Mouse (Mus musculus) stomach, postnatal 0 days (tissue): ENCODE measurements at regions not wholly inside any gene's neighbourhood (a gene's known extent, or its start where the extent isn't known, plus 50 kb on each side); places are given as distances from the start of the nearest gene placed in this dataset.

ENCODE experiments used
- ATAC-seq: fragments of 200-750 bp; cut with Nextera tagmentation; 2 replicates; pipeline ENCODE4 v1.8.0; 2017; ENCODE audit not compliant: low FRiP score, low TSS enrichment
- DNase-seq: peaks from one replicate; pipeline ENCODE4 v3.0.0-alpha.2; 2016; ENCODE audit warnings: low spot score
- H3K27ac ChIP-seq: fragments of 300-500 bp; sonication (generic); replicated peaks from 2 replicates; pipeline ENCODE4 v1.5.1; 2014; ENCODE audit warnings: mild to moderate bottlenecking, control low read depth
- H3K27me3 ChIP-seq: fragments of 300-500 bp; sonication (generic); 2 replicates; pipeline ENCODE4 v1.6.1; 2014; ENCODE audit warnings: low read length; ENCODE audit not compliant: control insufficient read depth, insufficient read depth
- H3K36me3 ChIP-seq: fragments of 300-500 bp; sonication (generic); 2 replicates; pipeline ENCODE4 v1.6.1; 2014; ENCODE audit warnings: low read length, mixed read lengths; ENCODE audit not compliant: control insufficient read depth, insufficient read depth
- H3K4me1 ChIP-seq: fragments of 300-500 bp; sonication (generic); replicated peaks from 2 replicates; pipeline ENCODE4 v1.6.1; 2014; ENCODE audit warnings: antibody characterized with exemption; ENCODE audit not compliant: control insufficient read depth, insufficient read depth
- H3K4me2 ChIP-seq: fragments of 300-500 bp; sonication (generic); replicated peaks from 2 replicates; pipeline ENCODE4 v1.6.1; 2014; ENCODE audit warnings: low read depth, mild to moderate bottlenecking, control low read depth, moderate library complexity
- H3K4me3 ChIP-seq: fragments of 300-500 bp; sonication (generic); 2 replicates; pipeline ENCODE4 v1.5.1; 2014; ENCODE audit warnings: low read depth, low read length, control low read depth
- H3K9ac ChIP-seq: fragments of 300-500 bp; sonication (generic); 2 replicates; pipeline ENCODE4 v1.6.1; 2014; ENCODE audit warnings: mild to moderate bottlenecking, low read length, control low read depth, mixed read lengths
- H3K9me3 ChIP-seq: fragments of 300-500 bp; sonication (generic); 2 replicates; pipeline ENCODE4 v1.6.1; 2016; ENCODE audit warnings: low read length; ENCODE audit not compliant: control insufficient read depth
- CTCF ChIP-seq: IDR thresholded peaks from 2 replicates; pipeline ENCODE4 v1.5.1; 2016; ENCODE audit warnings: antibody characterized with exemption, low read depth, mild to moderate bottlenecking, moderate library complexity
- EP300 ChIP-seq: optimal IDR thresholded peaks from 2 replicates; pipeline ENCODE3; 2016; ENCODE audit warnings: antibody characterized with exemption
- WGBS: fragments of 180-500 bp; shearing (Covaris S2); extraction: QIAGEN DNeasy Blood & Tissue Kit; methylation state at CpG from one replicate; pipeline ENCODE4 v1.1.7; 2014; 5-methylcytosine and 5-hydroxymethylcytosine counted together

DNA sequence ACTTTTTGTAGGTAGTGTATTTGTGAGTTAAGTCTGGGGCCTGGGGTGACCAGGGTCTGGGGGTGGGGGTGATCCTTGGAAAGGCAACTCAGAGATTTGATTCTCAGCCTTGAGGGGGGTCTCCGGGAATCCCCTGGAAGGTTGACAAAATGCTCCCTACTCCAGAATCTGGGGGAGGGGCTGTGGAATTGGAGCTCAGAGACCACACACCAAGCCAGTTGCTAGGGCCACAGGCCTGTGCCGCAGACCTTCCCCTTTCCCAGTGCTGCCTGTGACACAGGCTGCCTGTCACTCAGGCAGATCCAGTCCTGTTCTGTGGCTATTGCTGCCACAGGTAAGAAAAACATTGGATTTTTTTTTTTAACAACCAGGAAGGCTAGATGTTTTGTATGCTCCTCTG lies 89.0 kb upstream of the Ercc6l2 start:
- Histone ChIP-seq H3K9ac (no peak overlapping the region), H3K4me3 (no peak overlapping the region), H3K36me3 (no peaks in the 10 kb centered on the region), H3K27ac (no peak overlapping the region), H3K27me3 (no peaks in the 10 kb centered on the region), H3K4me1 (peaks cover 5% of the 10 kb centered on the region), H3K9me3 (no peaks in the 10 kb centered on the region), H3K4me2 (no peak overlapping the region)
- TF ChIP-seq EP300: no peak
- TF ChIP-seq CTCF: no peak
- no peak for ATAC-seq
- 42% methylated on average over 2 of the region's 2 CpGs for WGBS
- DNase-seq: no peak

DNA sequence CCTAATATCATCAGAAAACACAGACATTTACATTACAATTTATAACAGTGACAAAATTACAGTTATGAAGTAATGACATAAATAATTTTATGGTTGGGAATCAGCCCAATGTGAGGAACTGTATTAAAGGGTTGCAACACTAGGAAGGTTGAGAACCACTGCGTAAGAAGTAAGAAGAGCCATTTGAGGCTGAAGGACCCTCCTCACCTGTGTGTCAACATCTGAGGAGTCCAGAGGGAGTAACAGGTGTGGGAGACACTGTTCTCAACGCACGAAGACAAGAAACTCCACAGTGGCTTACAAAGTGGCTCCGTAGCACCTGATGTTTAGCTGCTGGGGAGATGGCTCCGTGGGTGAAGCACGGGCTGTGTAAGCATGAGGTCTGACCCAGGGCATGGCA lies 88.5 kb upstream of the Ercc6l2 start:
- no peak overlapping the region for H3K4me3 ChIP-seq
- 80% methylated on average over 6 of the region's 6 CpGs for WGBS
- no peak overlapping the region for H3K4me2 ChIP-seq
- H3K9me3 ChIP-seq: no peaks in the 10 kb centered on the region
- no peaks in the 10 kb centered on the region for H3K27me3 ChIP-seq
- TF ChIP-seq EP300 (no peak), CTCF (no peak)
- H3K9ac ChIP-seq: no peak overlapping the region
- H3K4me1 ChIP-seq: peaks cover 5% of the 10 kb centered on the region
- DNase-seq (no peak), ATAC-seq (no peak)
- H3K27ac ChIP-seq: no peak overlapping the region
- no peaks in the 10 kb centered on the region for H3K36me3 ChIP-seq

DNA sequence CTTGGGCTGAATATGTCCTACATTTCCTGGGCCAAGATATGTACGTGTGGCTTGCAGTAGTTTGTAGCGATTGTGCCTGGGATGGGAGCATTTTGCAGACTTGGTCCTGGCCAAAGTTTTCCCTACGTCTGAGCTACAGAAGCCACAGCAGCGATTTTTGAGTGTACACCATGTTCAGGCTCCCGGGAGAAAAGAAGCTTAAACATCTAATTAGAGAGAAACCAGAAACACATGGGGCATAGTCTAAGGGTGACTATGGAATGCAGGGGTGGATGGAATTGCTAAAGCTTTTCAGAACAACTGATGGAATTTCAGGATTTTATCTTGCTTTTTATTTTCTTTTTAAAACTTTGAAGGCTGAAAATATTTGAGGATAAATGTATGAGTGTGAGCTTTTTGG lies 79.3 kb upstream of the Ercc6l2 start:
- no peak for DNase-seq
- Histone ChIP-seq H3K27me3 (no peaks in the 10 kb centered on the region), H3K36me3 (no peaks in the 10 kb centered on the region), H3K9me3 (no peaks in the 10 kb centered on the region), H3K9ac (no peak overlapping the region), H3K4me2 (no peak overlapping the region), H3K27ac (no peak overlapping the region), H3K4me3 (no peak overlapping the region), H3K4me1 (no peaks in the 10 kb centered on the region)
- no peak for ATAC-seq
- TF ChIP-seq EP300 (no peak), CTCF (no peak)
- WGBS: 85% methylated on average over 5 of the region's 5 CpGs

DNA sequence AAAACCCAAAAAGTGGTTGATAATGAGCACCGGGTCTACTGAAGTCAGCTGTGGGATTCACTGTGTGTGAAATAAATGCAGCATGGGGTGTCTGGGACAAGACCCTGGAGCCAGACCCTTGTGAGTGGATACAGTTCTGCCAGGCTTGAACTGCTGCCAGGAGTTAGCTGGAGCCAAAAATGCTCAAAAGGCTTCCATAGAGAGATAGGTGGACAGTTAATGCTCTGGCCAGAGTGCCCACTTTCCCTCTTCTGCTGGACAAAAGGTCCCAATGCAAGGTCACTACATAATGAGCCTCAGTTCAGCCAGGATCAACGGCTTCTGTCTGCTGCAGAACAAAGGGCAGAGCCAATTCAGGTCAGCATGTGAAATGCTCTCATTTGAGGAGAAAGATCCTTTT lies 73.2 kb upstream of the Ercc6l2 start:
- H3K36me3 ChIP-seq: no peaks in the 10 kb centered on the region
- DNase-seq: no peak
- TF ChIP-seq EP300 (no peak), CTCF (no peak)
- H3K9ac ChIP-seq: no peak overlapping the region
- H3K4me3 ChIP-seq: no peak overlapping the region
- no peak for ATAC-seq
- no peaks in the 10 kb centered on the region for H3K4me1 ChIP-seq
- H3K27me3 ChIP-seq: no peaks in the 10 kb centered on the region
- H3K4me2 ChIP-seq: no peak overlapping the region
- no peak overlapping the region for H3K27ac ChIP-seq
- H3K9me3 ChIP-seq: no peaks in the 10 kb centered on the region
- WGBS: 62% methylated on average over 2 of the region's 2 CpGs

DNA sequence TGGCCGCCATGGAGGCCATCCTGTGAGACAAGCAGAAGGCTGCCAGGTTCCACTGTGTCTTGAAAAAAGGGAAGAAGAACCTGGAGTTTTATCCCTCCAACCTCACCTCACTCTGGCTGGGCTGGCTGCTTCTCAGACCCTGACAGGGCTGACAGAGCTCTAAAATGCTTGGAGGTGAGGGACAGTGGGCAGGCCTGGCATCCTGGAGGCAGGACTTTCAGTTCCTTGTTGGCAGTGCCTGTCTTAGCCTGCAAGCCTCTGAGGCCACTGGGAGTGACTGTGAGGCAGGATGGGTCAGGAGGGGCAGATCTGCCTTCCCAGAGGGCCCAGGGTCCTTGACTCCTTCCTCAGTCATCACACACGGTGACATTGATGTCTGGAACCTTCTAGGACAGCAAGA lies 66.3 kb upstream of the Ercc6l2 start:
- Histone ChIP-seq H3K9me3 (no peaks in the 10 kb centered on the region), H3K4me2 (no peak overlapping the region), H3K9ac (no peak overlapping the region), H3K27me3 (no peaks in the 10 kb centered on the region), H3K36me3 (no peaks in the 10 kb centered on the region), H3K27ac (no peak overlapping the region), H3K4me1 (no peaks in the 10 kb centered on the region), H3K4me3 (no peak overlapping the region)
- TF ChIP-seq CTCF: no peak
- no peak for TF ChIP-seq EP300
- ATAC-seq (no peak), DNase-seq (no peak)
- WGBS: 86% methylated on average over 2 of the region's 2 CpGs

DNA sequence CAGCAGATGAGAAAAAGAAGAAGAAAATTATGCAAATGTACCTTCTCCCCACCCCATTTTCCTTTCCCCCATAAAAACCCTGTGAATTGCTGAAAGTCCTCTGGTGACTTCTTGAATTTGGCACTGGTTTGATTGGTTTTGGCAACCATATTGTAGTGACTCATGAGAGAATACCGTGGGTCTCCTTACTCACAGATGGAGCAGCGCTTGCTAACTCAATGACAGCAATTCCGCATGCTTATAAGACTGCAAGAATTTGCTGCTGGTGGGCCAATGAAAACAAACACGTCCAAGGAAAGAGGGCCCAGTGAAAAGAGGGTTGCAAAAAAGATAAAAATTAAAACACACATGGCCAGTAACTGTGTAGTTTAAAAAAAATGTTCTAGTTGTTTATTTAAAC lies 65.0 kb upstream of the Ercc6l2 start:
- no peaks in the 10 kb centered on the region for H3K27me3 ChIP-seq
- H3K9me3 ChIP-seq: no peaks in the 10 kb centered on the region
- H3K36me3 ChIP-seq: no peaks in the 10 kb centered on the region
- H3K4me1 ChIP-seq: no peaks in the 10 kb centered on the region
- 46% methylated on average over 4 of the region's 4 CpGs for WGBS
- DNase-seq: no peak
- ATAC-seq: no peak
- TF ChIP-seq CTCF: no peak
- TF ChIP-seq EP300: no peak
- no peak overlapping the region for H3K9ac ChIP-seq
- H3K4me2 ChIP-seq: no peak overlapping the region
- H3K27ac ChIP-seq: no peak overlapping the region
- no peak overlapping the region for H3K4me3 ChIP-seq

DNA sequence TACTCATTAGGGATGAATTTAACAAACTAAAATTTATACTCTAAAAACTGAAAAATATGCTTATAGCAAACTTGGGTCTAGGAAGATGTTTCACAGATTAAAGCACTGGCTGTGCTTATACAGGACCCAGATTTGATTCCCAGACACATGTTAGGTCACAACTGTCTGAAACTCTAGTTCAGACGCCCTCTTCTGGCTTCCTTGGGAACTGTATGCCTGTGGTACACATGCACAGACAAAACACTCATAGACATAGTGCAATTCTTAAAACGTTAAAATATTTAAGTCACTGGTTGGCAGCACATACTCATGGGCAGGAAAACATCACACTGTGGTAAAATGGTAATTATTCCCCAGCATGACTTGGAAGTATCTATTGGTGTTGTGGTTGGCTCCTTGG lies 63.8 kb upstream of the Ercc6l2 start:
- no peak for TF ChIP-seq EP300
- TF ChIP-seq CTCF: no peak
- Histone ChIP-seq H3K27ac (no peak overlapping the region), H3K27me3 (no peaks in the 10 kb centered on the region), H3K4me2 (no peak overlapping the region), H3K4me3 (no peak overlapping the region), H3K36me3 (no peaks in the 10 kb centered on the region), H3K9ac (no peak overlapping the region), H3K9me3 (no peaks in the 10 kb centered on the region), H3K4me1 (no peaks in the 10 kb centered on the region)
- no peak for ATAC-seq
- 60% methylated on average over 2 of the region's 2 CpGs for WGBS
- DNase-seq: no peak
